Mouse (Mus musculus): ENCODE data around the gene Rap2a. TPM values are rescaled to one million over a fixed set of nuclear protein-coding genes. Genes with fewer than 3 reads are reported as not detected.
A peak's percentile ranks its signal among the peaks of the same experiment; 100 is the strongest.

The Rap2a gene
- 10 to 100 TPM; 24.8 TPM for total RNA-seq (2021)
- long read RNA-seq, experiment 1, full-length matches to known transcripts = 46 of 59 reads
- long read RNA-seq, experiment 1, partial matches to known transcripts = 9 of 59 reads
- long read RNA-seq, experiment 1, other reads (novel, unspliced or antisense) = 4 of 59 reads
- long read RNA-seq, experiment 2, full-length matches to known transcripts = 40 of 54 reads
- long read RNA-seq, experiment 2, partial matches to known transcripts = 10 of 54 reads
- long read RNA-seq, experiment 2, other reads (novel, unspliced or antisense) = 4 of 54 reads

- DNase-seq (ENCODE audit: low spot score in 2 of 2) = peak; percentile 96
Measured at GRCm38 (mm10) chr14:120477982-120478568, at the start of gene Rap2a. TSS of gene Rap2a (plus strand) at chr14:120478444.

GRCm38 (mm10) chr14:120428497-120428896 is 49.7 kb upstream of the Rap2a start:
- DNase-seq (ENCODE audit: low spot score in 2 of 2) = no peak

GRCm38 (mm10) chr14:120432773-120433172 is 45.5 kb upstream of the Rap2a start:
- no peak for DNase-seq (ENCODE audit: low spot score in 2 of 2)

GRCm38 (mm10) chr14:120433931-120434398 is 44.3 kb upstream of the Rap2a start:
- no peak for DNase-seq (ENCODE audit: low spot score in 2 of 2)

- no peak for DNase-seq (ENCODE audit: low spot score in 2 of 2)
Measured at GRCm38 (mm10) chr14:120434831-120435230, 43.4 kb upstream of the Rap2a start.

- DNase-seq (ENCODE audit: low spot score in 2 of 2) = no peak
Measured at GRCm38 (mm10) chr14:120440716-120441115, 37.5 kb upstream of the Rap2a start.

- DNase-seq (ENCODE audit: low spot score in 2 of 2) = no peak
Measured at GRCm38 (mm10) chr14:120441256-120441655, 37.0 kb upstream of the Rap2a start.

- no peak for DNase-seq (ENCODE audit: low spot score in 2 of 2)
Measured at GRCm38 (mm10) chr14:120441836-120442235, 36.4 kb upstream of the Rap2a start.

- DNase-seq (ENCODE audit: low spot score in 2 of 2) = no peak
Measured at GRCm38 (mm10) chr14:120454221-120454620, 24.0 kb upstream of the Rap2a start.

GRCm38 (mm10) chr14:120463938-120464727 is 14.1 kb upstream of the Rap2a start:
- no peak for DNase-seq (ENCODE audit: low spot score in 2 of 2)

- DNase-seq (ENCODE audit: low spot score in 2 of 2) = no peak
Measured at GRCm38 (mm10) chr14:120466816-120467215, 11.4 kb upstream of the Rap2a start.

GRCm38 (mm10) chr14:120469126-120469790 is 9.0 kb upstream of the Rap2a start:
- DNase-seq (ENCODE audit: low spot score in 2 of 2) = no peak

- DNase-seq (ENCODE audit: low spot score in 2 of 2) = no peak
Measured at GRCm38 (mm10) chr14:120476186-120476697, 2.0 kb upstream of the Rap2a start.

GRCm38 (mm10) chr14:120477288-120477981 is 809 bp upstream of the Rap2a start:
- DNase-seq (ENCODE audit: low spot score in 2 of 2) = peak; percentile 98

GRCm38 (mm10) chr14:120478641-120479341 is 547 bp downstream of the Rap2a start:
- peak in 1 of 2 experiments; percentile 29 for DNase-seq (ENCODE audit: low spot score in 2 of 2)

- DNase-seq (ENCODE audit: low spot score in 2 of 2) = no peak
Measured at GRCm38 (mm10) chr14:120480341-120480900, 2.2 kb downstream of the Rap2a start.

- DNase-seq (ENCODE audit: low spot score in 2 of 2) = no peak
Measured at GRCm38 (mm10) chr14:120480927-120481326, 2.7 kb downstream of the Rap2a start.

- no peak for DNase-seq (ENCODE audit: low spot score in 2 of 2)
Measured at GRCm38 (mm10) chr14:120484561-120484960, 6.3 kb downstream of the Rap2a start.

- DNase-seq (ENCODE audit: low spot score in 2 of 2) = no peak
Measured at GRCm38 (mm10) chr14:120496284-120496683, 18.0 kb downstream of the Rap2a start.

- DNase-seq (ENCODE audit: low spot score in 2 of 2) = no peak
Measured at GRCm38 (mm10) chr14:120496827-120497226, 18.6 kb downstream of the Rap2a start.
